Mouse (Mus musculus) bone marrow, adult 2 months (tissue): ENCODE measurements around the gene Paqr7. TPM values are rescaled to one million over a fixed set of nuclear protein-coding genes. Genes with fewer than 3 reads are reported as not detected.
A peak's percentile ranks its signal among the peaks of the same experiment; 100 is the strongest.

Experiments
- H3K27ac ChIP-seq: fragments of 200-500 bp; 2 replicates; pipeline ENCODE4 v1.5.1; 2012; ENCODE audit warnings: low read depth, mild to moderate bottlenecking, control low read depth, inconsistent platforms, low read length; ENCODE audit not compliant: control insufficient read depth, poor library complexity, insufficient read depth
- H3K4me1 ChIP-seq: fragments of 200-500 bp; 2 replicates; pipeline ENCODE4 v1.6.1; 2011; ENCODE audit warnings: low read length; ENCODE audit not compliant: control insufficient read depth, insufficient read depth
- H3K4me3 ChIP-seq: fragments of 200-500 bp; replicated peaks from 2 replicates; pipeline ENCODE3; 2011; ENCODE audit warnings: mild to moderate bottlenecking, low read depth, low read length, control low read depth; ENCODE audit not compliant: control insufficient read depth
- CTCF ChIP-seq: fragments of 200-500 bp; IDR thresholded peaks from 2 replicates; pipeline ENCODE4 v1.5.1; 2011; ENCODE audit warnings: low read length, control low read depth; ENCODE audit not compliant: control insufficient read depth, insufficient read depth
- POLR2A ChIP-seq: fragments of 200-500 bp; IDR thresholded peaks from 2 replicates; pipeline ENCODE4 v1.6.1; 2011; ENCODE audit warnings: low read depth, mild to moderate bottlenecking, control low read depth, low read length, borderline replicate concordance; ENCODE audit not compliant: control insufficient read depth
- WGBS: fragments of 180-500 bp; shearing (Covaris S2); methylation state at CpG from one replicate; pipeline ENCODE4 v1.1.7; 2018; 5-methylcytosine and 5-hydroxymethylcytosine counted together
- polyA plus RNA-seq: library from polyadenylated mRNA; stranded (reverse); fragments of >200 nt; gene quantifications from 2 replicates; pipeline ENCODE4 v1.2.4, GENCODE M21; 2011; ENCODE audit warnings: low replicate concordance; ENCODE audit not compliant: missing spikeins, insufficient read depth, insufficient read length

Paqr7 gene
- polyA plus RNA-seq, 1 experiment, result 10.8 TPM

- Histone ChIP-seq H3K4me3 (no peak overlapping the region), H3K4me1 (peaks cover 4% of the 10 kb centered on the region; the same call in 1 of the 2 replicates), H3K27ac (no peak overlapping the region)
- WGBS, result 51% methylated on average over 8 of the region's 8 CpGs
- no peak for TF ChIP-seq POLR2A
- TF ChIP-seq CTCF, result peak; percentile 44
These were observed 59.6 kb downstream of the Paqr7 start for GRCm38 (mm10) chr4:134555956-134556580.

- TF ChIP-seq POLR2A (peak; percentile 9; the same call in 1 of the 2 replicates), CTCF (no peak)
- WGBS, result 4% methylated on average over 15 of the region's 16 CpGs
- H3K27ac ChIP-seq, result peak overlapping the region; percentile 67
- peaks cover 2% of the 10 kb centered on the region; the same call in 1 of the 2 replicates for H3K4me1 ChIP-seq
- no peak overlapping the region for H3K4me3 ChIP-seq
These were observed 61.2 kb downstream of the Paqr7 start for GRCm38 (mm10) chr4:134557626-134558249.

GRCm38 (mm10) chr4:134558570-134559113 is 62.1 kb downstream of the Paqr7 start:
- Histone ChIP-seq H3K27ac (peak overlapping the region; percentile 60), H3K4me3 (no peak overlapping the region), H3K4me1 (peaks cover 2% of the 10 kb centered on the region; the same call in 1 of the 2 replicates)
- TF ChIP-seq POLR2A, result no peak
- TF ChIP-seq CTCF, result no peak
- 12% methylated on average over 9 of the region's 9 CpGs for WGBS

GRCm38 (mm10) chr4:134559154-134559553 is 62.7 kb downstream of the Paqr7 start:
- 24% methylated on average over 7 of the region's 7 CpGs for WGBS
- Histone ChIP-seq H3K4me1 (peaks cover 2% of the 10 kb centered on the region; the same call in 1 of the 2 replicates), H3K4me3 (no peak overlapping the region), H3K27ac (peak overlapping the region; percentile 60)
- TF ChIP-seq CTCF, result no peak
- no peak for TF ChIP-seq POLR2A

Other genes with a start within 250 kb of the Paqr7 start
- gene Gm30191, start 249.8 kb upstream of the Paqr7 start, polyA plus RNA-seq, result not detected in 2 replicates
- gene Grrp1, start 242.6 kb upstream of the Paqr7 start, polyA plus RNA-seq, result 5.2 and 7.5 TPM in 2 replicates
- 4.9 and 5.2 TPM in 2 replicates for gene Pdik1l, start 208.8 kb upstream of the Paqr7 start, polyA plus RNA-seq
- 1.1 TPM in 1 of 2 replicates, not detected in the other for gene Trim63, start 181.6 kb upstream of the Paqr7 start, polyA plus RNA-seq
- 4.0 TPM in 1 of 2 replicates, not detected in the other for gene Slc30a2, start 153.5 kb upstream of the Paqr7 start, polyA plus RNA-seq
- gene Extl1, start 112.8 kb upstream of the Paqr7 start, polyA plus RNA-seq, result 0.23 and 3.3 TPM in 2 replicates
- 5.8 and 8.8 TPM in 2 replicates for gene Pafah2, start 100.4 kb upstream of the Paqr7 start, polyA plus RNA-seq
- 297 and 423 TPM in 2 replicates for gene Stmn1, start 28.4 kb upstream of the Paqr7 start, polyA plus RNA-seq
- 9.5 and 13.9 TPM in 2 replicates for gene Aunip, start 14.3 kb downstream of the Paqr7 start, polyA plus RNA-seq
- gene Mtfr1l, start 38.7 kb downstream of the Paqr7 start, polyA plus RNA-seq, result 35.3 and 57.2 TPM in 2 replicates
- 7.1 and 8.4 TPM in 2 replicates for gene Selenon, start 55.5 kb downstream of the Paqr7 start, polyA plus RNA-seq
- 2.7 and 7.3 TPM in 2 replicates for gene Man1c1, start 207.6 kb downstream of the Paqr7 start, polyA plus RNA-seq